Mouse (Mus musculus) spleen, embryonic (tissue): Measurements from ENCODE around the gene Ptrhd1.
"Not testable (repeated sequence)": the region's sequence is repeated elsewhere in the genome, so short reads cannot be mapped to it uniquely, and the experiment has no call there.

Experiments
- CTCF ChIA-PET: fragments of 350-600 bp; sonication (Branson Sonifier 250); formaldehyde crosslinking; loops from one replicate; lab custom pipeline; 2022; lab: Charles Lee

The Ptrhd1 gene

GRCm38 (mm10) chr12:4233572-4234508, at the start of gene Ptrhd1, which contains the start of gene Cenpo:
TSS of gene Ptrhd1 (plus strand) at chr12:4234027.
TSS of gene Cenpo (minus strand) at chr12:4234294.
- CTCF ChIA-PET, result no interaction called here

GRCm38 (mm10) chr12:4184648-4185047, 49.2 kb upstream of the Ptrhd1 start:
- CTCF ChIA-PET, result no interaction called here

- CTCF ChIA-PET, result no interaction called here
Measured at GRCm38 (mm10) chr12:4188171-4189059, 45.4 kb upstream of the Ptrhd1 start.

GRCm38 (mm10) chr12:4189060-4189447, 44.8 kb upstream of the Ptrhd1 start:
- CTCF ChIA-PET, result no interaction called here

GRCm38 (mm10) chr12:4192514-4192913, 41.3 kb upstream of the Ptrhd1 start:
- CTCF ChIA-PET, result no interaction called here

- CTCF ChIA-PET, result no interaction called here
Measured at GRCm38 (mm10) chr12:4193025-4193740, 40.6 kb upstream of the Ptrhd1 start.

- CTCF ChIA-PET, result no interaction called here
Measured at GRCm38 (mm10) chr12:4194643-4195042, 39.2 kb upstream of the Ptrhd1 start.

GRCm38 (mm10) chr12:4198702-4199101, 35.1 kb upstream of the Ptrhd1 start:
- CTCF ChIA-PET, result interaction anchor here (0.6 kb wide), 1 partner anchor 74 kb away, joined by 3 read pairs; no protein-coding TSS in a partner anchor

- CTCF ChIA-PET, result no interaction called here
Measured at GRCm38 (mm10) chr12:4199271-4199670, 34.6 kb upstream of the Ptrhd1 start.

- CTCF ChIA-PET, result interaction anchor here (0.5 kb wide), 1 partner anchor 591 kb away, joined by 8 read pairs; no protein-coding TSS in a partner anchor
Measured at GRCm38 (mm10) chr12:4201454-4202200, 32.2 kb upstream of the Ptrhd1 start.

GRCm38 (mm10) chr12:4202206-4202605, 31.6 kb upstream of the Ptrhd1 start:
- CTCF ChIA-PET, result no interaction called here

GRCm38 (mm10) chr12:4206106-4206505, 27.7 kb upstream of the Ptrhd1 start:
- CTCF ChIA-PET, result no interaction called here

- CTCF ChIA-PET, result no interaction called here
Measured at GRCm38 (mm10) chr12:4208405-4209133, 25.3 kb upstream of the Ptrhd1 start.

- CTCF ChIA-PET, result no interaction called here
Measured at GRCm38 (mm10) chr12:4209196-4209595, 24.6 kb upstream of the Ptrhd1 start.

GRCm38 (mm10) chr12:4211174-4211573, 22.7 kb upstream of the Ptrhd1 start:
- CTCF ChIA-PET, result no interaction called here

GRCm38 (mm10) chr12:4212908-4213307, 20.9 kb upstream of the Ptrhd1 start:
- CTCF ChIA-PET, result no interaction called here

- CTCF ChIA-PET, result no interaction called here
Measured at GRCm38 (mm10) chr12:4230156-4230555, 3.7 kb upstream of the Ptrhd1 start.

GRCm38 (mm10) chr12:4232777-4233176, 1.1 kb upstream of the Ptrhd1 start:
- CTCF ChIA-PET, result no interaction called here

GRCm38 (mm10) chr12:4237481-4237880, 3.7 kb downstream of the Ptrhd1 start:
- CTCF ChIA-PET, result interaction anchor here (0.6 kb wide), 2 partner anchors 106 to 426 kb away, joined by 6 to 9 read pairs; no protein-coding TSS in a partner anchor

GRCm38 (mm10) chr12:4240281-4240680, 6.5 kb downstream of the Ptrhd1 start:
- CTCF ChIA-PET, result not testable (repeated sequence)
